Mouse (Mus musculus) Muller cell, postnatal 12 days (primary cell): ENCODE measurements around the gene Hist2h2bb.
"Not testable (repeated sequence)": the region's sequence is repeated elsewhere in the genome, so short reads cannot be mapped to it uniquely, and the experiment has no call there.

Source experiments
- DNase-seq: peaks from one replicate; pipeline ENCODE4 v3.0.0-alpha.2; 2015; ENCODE audit errors: inconsistent ontology term

Hist2h2bb gene

DNA sequence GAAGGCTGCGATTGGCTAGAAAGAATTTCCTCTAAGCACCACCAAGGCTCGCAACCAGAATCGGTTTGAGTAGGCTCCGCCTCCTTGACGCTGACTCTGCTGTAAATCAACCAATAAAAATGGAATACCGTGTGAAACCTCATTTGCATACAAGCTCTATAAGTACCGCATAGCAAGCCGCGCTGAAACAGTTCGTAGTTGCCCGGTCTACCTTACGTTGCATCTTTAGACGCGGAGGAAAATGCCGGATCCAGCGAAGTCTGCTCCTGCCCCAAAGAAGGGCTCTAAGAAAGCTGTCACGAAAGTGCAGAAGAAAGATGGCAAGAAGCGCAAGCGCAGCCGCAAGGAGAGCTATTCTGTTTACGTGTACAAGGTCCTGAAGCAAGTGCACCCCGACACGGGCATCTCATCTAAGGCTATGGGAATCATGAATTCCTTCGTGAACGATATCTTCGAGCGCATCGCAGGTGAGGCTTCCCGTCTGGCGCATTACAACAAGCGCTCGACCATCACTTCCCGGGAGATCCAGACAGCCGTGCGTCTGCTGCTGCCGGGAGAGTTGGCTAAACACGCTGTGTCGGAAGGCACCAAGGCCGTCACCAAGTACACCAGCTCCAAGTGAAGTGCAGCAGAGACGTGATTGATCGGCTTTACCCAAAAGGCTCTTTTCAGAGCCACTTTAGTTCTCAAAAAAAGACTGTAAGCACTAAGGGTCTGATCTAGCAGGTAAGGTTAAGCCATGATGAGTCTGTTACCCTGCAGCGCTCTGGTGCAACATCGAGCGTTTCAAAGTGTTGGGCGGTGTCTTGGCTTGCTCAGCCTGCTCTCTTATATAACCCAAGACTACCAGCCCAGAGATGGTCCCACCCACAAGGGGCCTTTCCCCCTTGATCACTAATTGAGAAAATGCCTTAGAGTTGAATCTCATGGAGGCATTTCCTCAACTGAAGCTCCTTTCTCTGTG, at the start of gene Hist2h2bb:
Gene Hist2h2bb, plus strand, starts transcription at position 242 of the 964 bp plus-strand sequence.
- DNase-seq: peak; percentile 91

- peak; percentile 48 for DNase-seq
Observed at GRCm38 (mm10) chr3:96220131-96220764, 49.3 kb upstream of the Hist2h2bb start.

GRCm38 (mm10) chr3:96220765-96221639, 48.5 kb upstream of the Hist2h2bb start, which contains the start of the genes Hist2h2ac and Hist2h2be:
Hist2h2ac (minus strand) TSS chr3:96220880.
Hist2h2be (plus strand) TSS chr3:96221119.
- DNase-seq: peak; percentile 98

GRCm38 (mm10) chr3:96221640-96222038, 47.9 kb upstream of the Hist2h2bb start:
- no peak for DNase-seq

- no peak for DNase-seq
Observed at GRCm38 (mm10) chr3:96222774-96223173, 46.8 kb upstream of the Hist2h2bb start.

- DNase-seq: no peak
Observed at GRCm38 (mm10) chr3:96225421-96225820, 44.1 kb upstream of the Hist2h2bb start.

- peak; percentile 77 for DNase-seq
Observed at GRCm38 (mm10) chr3:96226695-96227648, 42.6 kb upstream of the Hist2h2bb start.

- DNase-seq: no peak
Observed at GRCm38 (mm10) chr3:96228828-96229227, 40.7 kb upstream of the Hist2h2bb start.

- no peak for DNase-seq
Observed at GRCm38 (mm10) chr3:96230404-96230803, 39.1 kb upstream of the Hist2h2bb start.

DNA sequence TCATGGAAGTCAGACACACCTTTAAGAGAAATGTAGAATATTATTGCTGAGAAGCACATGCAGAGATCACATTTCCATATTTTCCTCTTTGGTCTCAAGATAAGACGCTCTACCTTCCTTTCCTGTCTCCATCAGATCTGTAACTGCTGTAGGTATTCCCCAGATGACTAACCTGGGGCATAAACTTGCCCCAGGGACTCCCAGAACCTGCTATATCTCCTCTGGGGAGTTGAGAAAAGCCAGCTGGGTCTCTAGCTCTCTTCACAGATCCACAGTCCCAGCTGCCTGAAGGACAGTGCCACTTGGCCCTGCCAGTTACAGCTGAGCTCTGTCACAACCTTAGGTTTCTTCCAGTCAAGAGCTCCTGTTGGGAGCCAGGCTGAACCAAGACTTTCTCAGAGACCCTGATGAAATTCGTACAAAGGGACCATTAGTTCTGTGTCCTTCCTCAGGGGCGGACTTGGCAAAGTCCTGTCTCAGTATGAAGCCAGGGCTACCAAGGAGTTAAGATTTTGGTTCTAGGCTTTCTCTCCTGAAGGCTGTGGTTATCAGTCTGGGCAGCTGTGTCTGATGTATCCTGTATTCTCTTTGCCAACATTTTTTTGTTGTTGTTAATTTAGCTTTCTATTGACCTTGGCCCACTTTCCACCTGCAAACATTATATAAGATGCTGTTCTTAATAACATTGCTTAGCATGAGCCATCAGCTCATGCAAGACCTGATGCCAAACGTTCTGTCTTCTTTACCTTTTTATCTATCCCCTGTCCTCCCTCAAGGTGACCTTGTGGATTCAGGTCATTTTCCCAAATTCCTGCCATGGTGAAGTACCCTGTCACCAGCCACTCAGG, 38.4 kb upstream of the Hist2h2bb start:
- DNase-seq: no peak

- DNase-seq: no peak
Observed at GRCm38 (mm10) chr3:96231758-96232120, 37.8 kb upstream of the Hist2h2bb start.

- DNase-seq: no peak
Observed at GRCm38 (mm10) chr3:96234914-96235313, 34.6 kb upstream of the Hist2h2bb start.

DNA sequence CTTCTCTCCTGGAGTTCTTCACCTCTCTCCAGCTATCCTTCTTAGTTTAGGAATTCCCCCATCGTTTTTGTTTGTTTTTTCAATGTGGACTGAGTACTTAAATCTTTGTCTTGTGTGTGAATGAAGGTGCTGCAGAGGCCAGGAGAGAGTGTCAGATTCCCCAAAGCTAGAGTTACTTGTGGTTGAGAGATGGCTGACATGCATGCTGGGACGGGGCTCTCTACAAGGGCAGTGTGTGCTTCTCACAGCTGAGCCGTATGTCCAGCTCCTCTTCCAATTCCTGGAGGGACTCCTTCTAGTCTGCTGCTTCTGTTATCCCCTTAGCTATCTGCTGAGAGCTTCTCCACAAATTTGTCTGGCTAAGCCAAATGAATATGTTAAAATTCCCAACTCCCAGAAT, 33.7 kb upstream of the Hist2h2bb start:
- no peak for DNase-seq

DNA sequence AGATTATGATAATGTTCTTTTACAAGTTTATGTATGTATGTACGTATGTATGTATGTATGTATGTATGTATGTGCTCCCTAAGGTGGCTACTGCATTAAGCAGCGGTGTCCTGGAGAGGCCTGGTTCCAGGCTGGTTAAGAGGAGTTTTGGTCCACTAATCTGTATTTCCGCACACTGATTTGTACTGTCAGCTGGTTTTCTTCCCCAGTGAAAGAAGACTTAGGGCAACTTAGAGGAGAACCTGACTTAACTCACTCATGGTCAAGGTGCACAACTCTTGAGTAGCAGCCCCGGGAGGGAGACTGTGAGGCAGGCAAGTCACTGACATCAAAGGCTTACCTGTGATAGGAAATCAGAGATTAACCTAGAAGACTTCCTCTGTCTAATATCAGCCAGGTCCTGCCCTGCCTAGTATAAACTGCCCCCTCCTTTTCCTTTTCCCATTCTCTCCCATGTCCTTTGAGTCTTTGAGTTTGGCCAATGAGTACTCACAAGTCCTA, 32.7 kb upstream of the Hist2h2bb start:
- DNase-seq: no peak

GRCm38 (mm10) chr3:96237335-96237903, 32.1 kb upstream of the Hist2h2bb start:
- no peak for DNase-seq

DNA sequence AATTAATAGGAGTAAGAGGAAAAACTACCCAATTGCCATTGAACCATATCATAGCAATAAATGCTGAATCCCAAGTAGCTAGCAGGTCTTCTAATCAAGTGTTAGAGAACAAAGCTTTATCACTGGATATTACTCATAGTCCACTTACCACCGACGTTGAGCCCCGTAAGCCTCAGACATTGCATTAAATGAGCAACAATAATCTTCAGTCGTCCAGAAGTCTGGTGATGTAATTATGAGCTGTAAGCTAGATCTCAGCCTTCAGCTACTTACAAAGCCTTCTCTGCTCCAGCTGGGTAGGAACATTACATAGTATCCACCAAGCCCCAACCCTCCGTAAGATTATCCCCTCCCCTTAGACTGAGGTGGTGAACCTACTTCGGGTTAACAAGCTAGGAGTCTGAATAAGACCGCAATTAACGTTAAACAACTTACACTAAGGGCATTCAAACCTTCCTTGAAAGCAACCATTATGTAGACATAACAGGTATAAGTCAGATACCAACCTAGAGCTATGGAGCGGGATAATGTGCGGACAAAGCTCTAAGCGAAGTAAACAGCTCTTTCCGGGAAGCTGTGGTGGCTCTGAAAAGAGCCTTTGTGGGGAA, 31.5 kb upstream of the Hist2h2bb start:
- no peak for DNase-seq

DNA sequence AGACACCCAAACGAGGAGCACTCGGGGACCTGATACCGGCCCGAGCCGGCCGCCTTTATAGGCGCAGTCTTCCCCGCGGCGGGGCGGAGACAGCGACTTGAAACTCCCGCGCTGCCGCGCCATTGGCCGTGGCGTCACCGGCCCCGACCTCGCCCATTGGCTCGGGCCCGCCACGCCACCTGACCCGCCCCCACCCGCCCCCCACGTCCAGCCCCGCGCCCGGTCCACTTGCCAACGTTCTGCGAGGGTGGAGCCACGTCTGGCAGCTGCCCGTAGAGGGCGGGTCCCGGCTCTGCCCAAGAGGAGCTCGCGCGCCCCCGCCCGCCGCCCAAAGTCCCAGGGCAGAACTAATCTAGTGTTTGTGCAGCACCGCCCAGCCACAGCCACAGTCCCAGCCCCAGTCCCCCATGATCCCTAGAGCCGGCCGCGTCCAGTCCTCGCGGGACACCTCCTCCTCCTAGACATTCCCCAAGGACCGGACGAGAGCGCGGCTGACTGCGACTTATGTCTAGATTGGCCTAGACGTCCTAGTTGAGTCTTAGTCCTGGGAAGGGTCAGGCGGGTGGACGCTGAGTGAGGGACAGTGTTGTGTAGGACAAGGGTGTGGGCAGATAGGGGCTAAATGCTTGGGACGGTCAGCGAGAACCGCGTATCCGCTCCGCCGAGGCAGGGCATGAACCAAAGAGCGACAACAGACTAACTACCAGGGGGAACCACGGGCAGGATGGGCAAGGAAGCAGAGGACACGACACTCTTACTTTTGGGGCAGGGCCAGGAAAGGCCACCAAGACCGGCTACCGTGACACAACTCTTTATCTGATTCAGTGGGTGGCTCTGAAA, 30.4 kb upstream of the Hist2h2bb start, which contains the start of gene Hist2h3c2:
Gene Hist2h3c2, minus strand, starts transcription at position 174 of the 840 bp plus-strand sequence.
- DNase-seq: not testable (repeated sequence)
